16 mouse cellular contexts compared by ENCODE assay signal in genomic region chr1:37145966-37146365, GRCm38 (mm10).
DNase-seq lines count a peak whose midpoint lies in the region; ATAC-seq and TF ChIP-seq lines count a peak whose summit lies in the region.
"Had no signal": no experiment of that assay in that cellular context is flagged by ENCODE, and none has a peak within 500 bp of the region (broad histone marks: within the 10 kb centered on the region; RNA-seq: fewer than 3 reads in every experiment).

No protein-coding gene starts in this region.

- TF ChIP-seq EP300 in stomach, postnatal 0 days (optimal IDR thresholded peaks at IDR 0.05) = no peak

- peak; percentile 20 for DNase-seq in heart, postnatal 10 days
- no peak for DNase-seq in heart, adult 8-10 months (ENCODE audit: low spot score)
- DNase-seq in liver = peak; percentile 8
- DNase-seq in liver, embryonic 11.5 days (ENCODE audit: low spot score) = no peak
- DNase-seq in large intestine, adult 2 months (ENCODE audit: low read depth, low spot score) = peak; percentile 19
- peak; percentile 51 for DNase-seq in stomach, postnatal 0 days (ENCODE audit: low spot score)
- no peak for DNase-seq in right cerebral cortex, postnatal 36 days (ENCODE audit: low spot score in 2 of 2)
- DNase-seq: adrenal gland, postnatal 36 days; cerebellum, adult 9-11 months; embryo, embryonic 11 days; kidney, adult 11 months; midbrain, embryonic 14.5 days had no signal

- TF ChIP-seq CTCF in stomach, postnatal 0 days (IDR thresholded peaks at IDR 0.05; ENCODE audit: low read depth) = no peak

- no peaks in the 10 kb centered on the region for H3K36me3 ChIP-seq in liver, embryonic 11.5 days (ENCODE audit: control insufficient read depth, insufficient read depth, low read length)
- no peaks in the 10 kb centered on the region for H3K36me3 ChIP-seq in stomach, postnatal 0 days (ENCODE audit: control insufficient read depth, insufficient read depth, low read length)
- H3K36me3 ChIP-seq: heart, embryonic 13.5 days; hindbrain, embryonic 13.5 days had no signal

- no peaks in the 10 kb centered on the region for H3K27me3 ChIP-seq in liver, embryonic 11.5 days (replicated peaks; ENCODE audit: control insufficient read depth, insufficient read depth, low read length)
- H3K27me3 ChIP-seq in stomach, postnatal 0 days (ENCODE audit: control insufficient read depth, insufficient read depth, low read length) = no peaks in the 10 kb centered on the region
- H3K27me3 ChIP-seq: heart, embryonic 13.5 days; hindbrain, embryonic 13.5 days had no signal

- H3K4me2 ChIP-seq in liver, embryonic 11.5 days = no peak overlapping the region
- no peak overlapping the region for H3K4me2 ChIP-seq in stomach, postnatal 0 days (replicated peaks; ENCODE audit: low read depth)
- H3K4me2 ChIP-seq: heart, embryonic 13.5 days; hindbrain, embryonic 13.5 days had no signal

- H3K4me3 ChIP-seq in liver, embryonic 11.5 days (ENCODE audit: low read depth, low read length) = no peak overlapping the region
- no peak overlapping the region for H3K4me3 ChIP-seq in stomach, postnatal 0 days (ENCODE audit: low read depth, low read length)
- H3K4me3 ChIP-seq: heart, embryonic 13.5 days; hindbrain, embryonic 13.5 days had no signal

- intact Hi-C loops in heart, postnatal 10 days (cut with DNase I) = no loop called here

- H3K4me1 ChIP-seq in liver, embryonic 11.5 days (replicated peaks; ENCODE audit: control insufficient read depth, insufficient read depth, low read length) = no peaks in the 10 kb centered on the region
- no peaks in the 10 kb centered on the region for H3K4me1 ChIP-seq in stomach, postnatal 0 days (replicated peaks; ENCODE audit: control insufficient read depth, insufficient read depth)
- H3K4me1 ChIP-seq: heart, embryonic 13.5 days; hindbrain, embryonic 13.5 days had no signal

- no peaks in the 10 kb centered on the region for H3K9me3 ChIP-seq in liver, embryonic 11.5 days (ENCODE audit: control insufficient read depth, low read length)
- H3K9me3 ChIP-seq in stomach, postnatal 0 days (ENCODE audit: control insufficient read depth, low read length) = no peaks in the 10 kb centered on the region
- H3K9me3 ChIP-seq: heart, embryonic 13.5 days; hindbrain, embryonic 13.5 days had no signal

- H3K27ac ChIP-seq in liver, embryonic 11.5 days (ENCODE audit: low read depth, low read length) = no peak overlapping the region
- no peak overlapping the region for H3K27ac ChIP-seq in stomach, postnatal 0 days (replicated peaks)
- H3K27ac ChIP-seq: heart, embryonic 13.5 days; hindbrain, embryonic 13.5 days had no signal

- WGBS in liver, embryonic 11.5 days = 71% methylated on average over 4 of the region's 4 CpGs
- 28% methylated on average over 4 of the region's 4 CpGs for WGBS in large intestine, adult 2 months
- 25% methylated on average over 4 of the region's 4 CpGs for WGBS in stomach, postnatal 0 days

- no peak for ATAC-seq in liver, embryonic 11.5 days (replicated peaks; ENCODE audit: low FRiP score)
- no peak for ATAC-seq in stomach, postnatal 0 days (ENCODE audit: low FRiP score, low TSS enrichment)
- ATAC-seq: CD4-positive, CD25-positive, alpha-beta regulatory T cell, adult 4 months; forebrain, embryonic 16.5 days had no signal

- H3K9ac ChIP-seq in liver, embryonic 11.5 days (ENCODE audit: low read depth, low read length) = no peak overlapping the region
- no peak overlapping the region for H3K9ac ChIP-seq in stomach, postnatal 0 days (ENCODE audit: low read length)
- H3K9ac ChIP-seq: heart, embryonic 13.5 days; hindbrain, embryonic 13.5 days had no signal

Comparison
In these comparisons a context has a peak if more than half of its experiments do, and no peak if none do; other contexts are left out.
1. DNase-seq: peak in heart, postnatal 10 days (2 of 2), liver (single experiment), large intestine, adult 2 months (single experiment) and stomach, postnatal 0 days (single experiment); none in heart, adult 8-10 months (single experiment), liver, embryonic 11.5 days (single experiment) and right cerebral cortex, postnatal 36 days (0 of 2).